ENCODE assay signal across 8 mouse cellular contexts in genomic region chr11:87126824-87127816, GRCm38 (mm10). TPM values are rescaled to one million over a fixed set of nuclear protein-coding genes. Genes with fewer than 3 reads are reported as not detected.
DNase-seq lines count a peak whose midpoint lies in the region; ATAC-seq lines count a peak whose summit lies in the region.

Trim37 (plus strand) TSS chr11:87127077.

- H3K4me3 ChIP-seq in hindbrain, embryonic 11.5 days (ENCODE audit: low read depth, low read length): peak within 1 kb of the TSS; percentile 66

- 0 out of 2 replicates have a peak, but pooled peaks cover 2% of the 10 kb centered on the region for H3K4me1 ChIP-seq in hindbrain, embryonic 11.5 days (replicated peaks; ENCODE audit: control insufficient read depth, insufficient read depth, low read length)

- H3K4me2 ChIP-seq in hindbrain, embryonic 11.5 days (replicated peaks; ENCODE audit: low read depth, low read length): peak within 1 kb of the TSS; percentile 63

- no peaks in the 10 kb centered on the region for H3K9me3 ChIP-seq in hindbrain, embryonic 11.5 days (ENCODE audit: control insufficient read depth, low read length)

- DNase-seq in Muller cell, postnatal 12 days (ENCODE audit: inconsistent ontology term): peak; percentile 98
- peak; percentile 91 for DNase-seq in cerebellum, adult 9-11 months
- DNase-seq in frontal cortex, adult 2 months (ENCODE audit: extremely low spot score in 1 of 2, low spot score in 1 of 2): peak; percentile 69 to 90
- DNase-seq in hindbrain, embryonic 11.5 days (ENCODE audit: low spot score): peak; percentile 94
- DNase-seq in layer of hippocampus, postnatal 10 days (ENCODE audit: low spot score in 2 of 2): peak; percentile 80 to 91
- DNase-seq in lung, postnatal 10 days: peak; percentile 89
- peak; percentile 85 for DNase-seq in ovary, postnatal 36 days (ENCODE audit: low spot score)
- DNase-seq in thymus, postnatal 25 days: peak; percentile 82

- H3K27ac ChIP-seq in hindbrain, embryonic 11.5 days (ENCODE audit: low read depth, low read length): peak within 1 kb of the TSS; percentile 84

- WGBS in hindbrain, embryonic 11.5 days: under 1% methylated on average over 83 of the region's 105 CpGs

- ATAC-seq in hindbrain, embryonic 11.5 days (ENCODE audit: low FRiP score): peak; percentile 94

- peak within 1 kb of the TSS; percentile 73 for H3K9ac ChIP-seq in hindbrain, embryonic 11.5 days (ENCODE audit: low read depth, low read length)

- no peaks in the 10 kb centered on the region for H3K27me3 ChIP-seq in hindbrain, embryonic 11.5 days (ENCODE audit: control insufficient read depth, insufficient read depth, low read length)

- H3K36me3 ChIP-seq in hindbrain, embryonic 11.5 days (ENCODE audit: control insufficient read depth, insufficient read depth, low read length): peaks cover 8% of the 10 kb centered on the region; the same call in 1 of the 2 replicates

RNA-seq across cellular contexts. Expression of gene Trim37, which starts in this region (rescaled TPM):
- polyA plus RNA-seq in frontal cortex, adult 2 months (2012; rRNA removed): 115 TPM in 2 replicates
- 76.2 and 78.9 TPM in 2 replicates for polyA plus RNA-seq in hindbrain, embryonic 11.5 days (2014; fragmentation: Nextera tagmentation; extraction: Ambion mirVana)
- 100 to 1,000 TPM; 160 to 169 TPM for total RNA-seq in layer of hippocampus, postnatal 10 days (2021)

Comparison
In these comparisons a context has a peak if more than half of its experiments do, and no peak if none do; other contexts are left out.
1. Peak in every context shown above with its lines: DNase-seq, ATAC-seq, H3K4me3 ChIP-seq and H3K27ac ChIP-seq.